Mouse (Mus musculus) layer of hippocampus, postnatal 14 days (tissue): ENCODE measurements around the gene Hoxa6. TPM values are rescaled to one million over a fixed set of nuclear protein-coding genes. Genes with fewer than 3 reads are reported as not detected.

Experiments
- DNase-seq, 2 experiments: peaks; one replicate each; pipeline ENCODE4 v3.0.0; 2021 to 2022; ENCODE audit warnings: low spot score in 2 of 2, mixed read lengths in 1 of 2
- total RNA-seq, 2 experiments: library from RNA; stranded (reverse); gene quantifications; 2 replicates each; pipeline ENCODE4 v1.2.3; 2021

The Hoxa6 gene
- total RNA-seq, 2 experiments from 2014 or later: not detected

DNA sequence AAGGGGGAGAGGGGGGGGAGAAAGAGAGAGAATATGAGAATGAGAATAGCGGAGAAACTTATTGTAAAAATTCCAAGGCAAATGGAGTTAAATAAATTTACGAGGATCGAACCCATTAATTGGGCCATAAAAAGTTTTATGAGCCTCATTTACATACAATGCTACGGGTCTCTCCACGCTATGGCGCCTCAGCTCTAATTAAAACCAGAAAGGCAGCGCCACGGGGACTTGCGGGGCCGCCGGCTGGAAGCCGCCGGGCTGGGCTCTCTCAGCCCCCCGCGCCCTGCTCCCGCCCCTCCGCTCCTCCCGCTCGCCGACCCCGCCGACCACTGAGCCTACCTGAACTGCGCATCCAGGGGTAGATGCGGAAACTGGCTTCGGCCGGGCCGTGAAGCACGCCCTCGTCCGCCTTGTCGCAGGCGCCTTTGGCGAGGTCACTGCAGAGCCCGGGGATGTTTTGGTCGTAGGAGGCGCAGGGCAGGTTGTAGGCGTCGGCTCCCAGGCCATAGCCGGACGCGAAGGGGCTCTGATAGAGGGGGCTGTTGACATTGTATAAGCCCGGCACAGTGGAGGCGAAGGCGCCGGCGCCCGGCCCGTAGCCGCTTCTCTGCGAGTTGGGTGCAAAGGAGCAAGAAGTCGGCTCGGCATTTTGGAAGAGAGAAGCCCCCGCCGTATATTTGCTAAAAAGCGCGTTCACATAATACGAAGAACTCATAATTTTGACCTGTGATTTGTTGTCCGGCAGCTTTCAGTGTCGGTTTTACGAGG lies 8.4 kb upstream of the Hoxa6 start:
- no peak for DNase-seq

DNA sequence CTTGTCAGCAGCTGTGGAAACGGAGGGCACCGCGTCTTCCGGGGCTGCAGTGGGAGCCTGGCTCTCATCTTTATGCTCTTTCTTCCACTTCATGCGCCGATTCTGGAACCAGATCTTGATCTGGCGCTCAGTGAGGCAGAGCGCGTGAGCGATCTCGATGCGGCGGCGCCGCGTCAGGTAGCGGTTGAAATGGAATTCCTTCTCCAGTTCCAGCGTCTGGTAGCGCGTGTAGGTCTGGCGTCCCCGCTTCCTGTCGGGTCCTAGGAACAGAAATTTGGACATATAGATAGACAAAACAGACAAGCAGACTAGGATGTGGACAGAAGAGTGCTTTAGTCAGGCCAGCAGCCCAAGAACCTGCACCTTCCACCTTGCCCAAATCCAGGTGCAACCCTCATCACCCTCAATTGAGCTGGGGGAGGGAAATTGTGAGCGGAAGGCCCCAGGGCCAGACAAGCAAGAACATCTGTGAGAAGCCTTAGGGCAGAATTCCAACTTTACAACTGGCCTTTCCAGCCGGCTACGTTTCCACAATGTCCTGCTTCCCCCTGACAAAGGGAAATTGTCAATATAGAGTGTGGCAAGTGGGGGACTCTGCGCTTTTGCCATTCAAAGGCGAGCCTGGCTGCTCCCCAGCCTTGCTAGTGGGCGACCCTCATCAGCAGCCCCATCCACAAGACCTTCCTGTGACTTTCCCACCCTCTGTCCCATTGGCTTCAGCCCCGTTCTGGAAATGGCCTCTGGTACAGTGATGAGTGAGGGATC lies 7.4 kb upstream of the Hoxa6 start:
- no peak for DNase-seq

DNA sequence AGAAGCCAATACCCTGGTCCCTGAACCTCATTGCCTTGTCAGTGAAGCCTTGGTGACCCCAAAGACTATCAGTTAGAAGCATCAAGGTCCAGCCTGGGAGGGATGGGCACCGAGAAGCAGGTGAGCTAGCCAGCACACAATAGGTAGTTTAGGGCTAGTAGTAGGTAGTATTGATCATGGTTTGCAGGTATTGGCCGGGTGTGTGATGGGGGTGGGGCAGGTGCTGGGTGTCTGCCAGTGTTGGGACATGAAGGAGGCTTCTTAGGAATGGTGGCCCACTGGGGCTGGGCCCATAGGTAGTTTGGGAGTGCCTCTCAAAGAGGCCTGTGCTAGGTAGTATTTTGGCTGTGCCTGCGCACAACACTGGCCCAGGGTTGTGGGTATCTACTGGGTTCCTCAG lies 6.5 kb upstream of the Hoxa6 start:
- no peak for DNase-seq

DNA sequence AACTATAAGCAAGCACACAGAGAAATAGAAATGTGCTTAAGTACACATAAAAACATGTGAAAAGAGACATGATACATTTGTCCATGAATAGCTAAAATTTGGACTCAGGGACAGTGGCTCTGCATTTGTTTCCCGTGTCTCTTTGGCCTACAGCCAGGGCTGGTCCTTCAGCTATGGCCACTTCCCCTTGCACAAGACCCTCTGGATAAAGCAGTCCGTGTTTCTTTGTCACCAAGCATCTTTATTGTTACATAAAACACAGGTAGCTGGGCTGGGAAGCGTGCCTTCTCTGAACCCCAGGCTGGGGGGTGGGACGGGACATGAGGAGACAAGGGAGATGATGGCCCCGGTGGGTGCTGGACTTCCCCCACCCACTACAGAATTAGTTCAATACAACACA lies 5.7 kb upstream of the Hoxa6 start:
- DNase-seq: no peak

DNA sequence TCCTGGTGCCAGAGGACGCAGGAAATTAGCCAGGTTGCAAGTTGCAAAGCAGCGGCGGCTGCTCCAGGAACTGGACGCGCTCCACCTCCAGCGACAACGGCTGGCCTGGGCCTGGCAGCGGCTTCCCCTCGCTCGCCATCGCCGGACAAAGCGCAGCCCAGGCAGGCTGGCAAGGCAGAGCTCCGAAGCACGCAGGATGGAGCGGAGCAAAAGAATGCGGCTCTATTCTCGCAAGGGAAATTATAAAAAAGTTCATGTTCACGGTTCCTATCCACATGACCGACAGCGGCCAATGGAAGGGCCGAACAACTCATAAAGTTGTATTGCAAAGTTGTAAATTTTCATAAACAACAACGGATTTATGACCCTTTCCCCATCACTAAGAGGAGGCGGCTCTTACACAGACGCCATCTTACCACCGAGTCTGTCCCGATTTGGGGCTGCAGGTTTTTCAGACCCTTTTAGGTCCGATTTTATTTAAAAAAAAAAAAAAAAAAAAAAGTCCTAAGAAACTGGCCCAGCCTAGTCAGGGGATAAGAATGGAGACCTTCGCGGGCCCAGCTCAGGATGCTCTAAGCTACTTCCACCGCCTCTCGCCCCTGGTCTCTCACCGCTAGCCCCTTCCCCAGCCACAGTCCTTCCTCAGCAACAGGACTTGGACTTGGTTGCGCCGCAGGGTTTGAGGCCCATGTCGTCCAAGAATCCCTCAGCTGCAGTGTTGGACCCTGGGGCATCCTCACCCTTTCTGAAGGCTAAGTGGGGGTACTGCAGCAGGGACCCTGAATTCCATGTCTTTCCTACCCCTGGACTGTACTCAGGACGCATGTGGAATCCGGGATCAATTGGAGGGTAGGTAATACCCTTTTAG lies 4.8 kb upstream of the Hoxa6 start, which contains the start of the genes Hoxa3 and Gm28308:
TSS of gene Hoxa3 (minus strand) at position 218 of the 868 bp plus-strand sequence.
TSS of gene Gm28308 (minus strand) at position 221 of the 868 bp plus-strand sequence.
- DNase-seq: no peak

DNA sequence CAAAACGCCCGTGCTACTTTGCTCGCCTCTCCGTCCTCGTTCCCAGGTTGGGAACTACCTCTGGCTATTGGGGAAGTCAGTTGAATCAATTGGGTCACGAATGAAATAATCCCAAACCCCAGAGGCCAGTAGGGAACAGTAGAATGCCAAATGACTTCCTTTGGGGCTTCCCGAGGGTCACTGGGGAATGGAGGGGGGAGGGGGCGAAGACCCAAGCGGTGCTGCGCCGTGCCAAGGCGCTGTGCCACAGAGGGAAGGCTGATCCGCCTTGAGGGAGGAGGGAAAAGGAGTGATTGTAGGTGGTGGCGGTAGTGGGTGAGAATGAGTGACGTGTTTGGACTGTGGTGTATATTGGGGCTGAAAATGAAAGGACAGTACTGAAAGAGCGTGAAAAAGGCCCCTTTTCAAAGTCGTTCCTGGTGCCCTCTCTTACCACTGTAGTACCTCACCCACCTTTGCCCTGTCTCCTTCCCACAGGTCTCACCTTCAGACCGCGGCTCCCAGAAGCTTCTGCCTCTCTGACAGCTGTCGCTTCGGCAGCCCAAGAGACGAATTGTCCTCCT lies 4.1 kb upstream of the Hoxa6 start:
- no peak for DNase-seq

DNA sequence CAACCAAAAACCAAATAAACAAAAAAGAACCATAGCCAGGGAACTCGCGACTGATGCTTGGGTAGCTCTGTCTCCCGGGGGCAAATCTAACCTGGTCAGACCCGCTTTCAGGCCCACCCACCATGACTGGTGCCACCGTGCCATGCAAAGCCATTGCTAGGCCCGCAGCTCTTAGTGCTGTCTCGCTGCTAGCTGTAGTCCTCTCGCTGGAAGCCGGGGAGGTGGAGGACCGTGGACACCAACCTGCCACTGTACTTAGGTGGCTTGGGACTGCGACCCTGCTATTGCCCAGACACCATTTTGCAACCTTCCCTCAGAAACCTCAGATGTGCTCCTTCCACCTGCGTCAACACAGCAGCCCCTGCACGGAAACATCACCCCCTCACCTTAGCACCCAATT lies 3.4 kb upstream of the Hoxa6 start:
- no peak for DNase-seq

DNA sequence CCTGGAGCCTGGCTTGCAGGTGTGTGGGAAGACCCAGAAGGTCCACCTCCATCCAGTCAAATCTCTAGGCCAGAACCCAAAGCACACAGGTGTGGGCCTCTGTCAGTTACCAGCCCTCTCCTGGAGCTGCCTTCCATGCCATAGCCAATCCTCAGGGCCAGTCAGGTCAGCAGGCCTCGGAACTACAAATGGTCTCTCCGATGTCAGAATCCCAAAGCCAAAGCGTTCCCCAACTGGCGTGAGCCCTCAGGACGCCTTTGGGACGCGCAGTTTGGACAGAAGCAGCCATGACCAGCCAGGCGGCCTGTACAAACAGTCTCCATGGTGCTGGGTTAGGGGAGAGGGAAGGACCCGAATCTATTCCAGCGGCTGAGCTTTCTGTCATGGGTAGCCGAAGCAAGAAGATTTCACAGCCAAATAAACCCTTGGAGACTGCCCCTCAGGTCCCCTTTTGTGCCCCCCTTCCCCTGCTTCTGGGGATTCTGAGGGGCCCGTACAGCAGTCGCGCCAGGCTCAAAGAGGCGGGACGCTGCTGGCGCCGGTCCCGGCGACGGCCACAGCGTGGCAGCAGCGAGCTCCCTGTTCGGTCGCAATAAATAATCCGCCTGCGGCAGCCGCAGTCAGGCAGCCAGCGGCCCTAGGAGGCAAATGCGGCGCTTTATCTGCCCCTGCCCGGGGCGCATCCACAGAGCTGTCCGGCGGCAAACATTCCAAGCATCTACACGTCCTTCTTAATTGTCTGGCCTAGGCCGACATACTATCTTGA lies 2.8 kb upstream of the Hoxa6 start:
- DNase-seq: peak in 1 of 2 experiments; percentile 60

DNA sequence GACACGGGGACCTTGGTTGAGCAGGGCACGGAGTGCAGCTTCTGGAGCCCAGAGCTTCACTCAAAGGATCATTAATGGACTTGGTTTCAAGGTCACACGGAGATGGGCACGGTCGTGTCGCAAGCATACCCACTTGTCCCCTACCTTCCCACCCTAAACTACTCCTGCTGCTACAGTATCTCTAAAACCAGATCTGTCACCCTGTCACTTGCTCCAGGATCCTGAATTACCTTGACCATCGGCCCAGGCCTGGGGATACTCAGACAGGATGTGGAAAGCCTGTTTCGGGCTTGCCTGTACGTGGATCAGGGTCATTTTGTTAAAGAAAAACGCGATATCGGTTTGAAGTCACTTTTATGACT lies 1.1 kb upstream of the Hoxa6 start:
- DNase-seq: no peak

DNA sequence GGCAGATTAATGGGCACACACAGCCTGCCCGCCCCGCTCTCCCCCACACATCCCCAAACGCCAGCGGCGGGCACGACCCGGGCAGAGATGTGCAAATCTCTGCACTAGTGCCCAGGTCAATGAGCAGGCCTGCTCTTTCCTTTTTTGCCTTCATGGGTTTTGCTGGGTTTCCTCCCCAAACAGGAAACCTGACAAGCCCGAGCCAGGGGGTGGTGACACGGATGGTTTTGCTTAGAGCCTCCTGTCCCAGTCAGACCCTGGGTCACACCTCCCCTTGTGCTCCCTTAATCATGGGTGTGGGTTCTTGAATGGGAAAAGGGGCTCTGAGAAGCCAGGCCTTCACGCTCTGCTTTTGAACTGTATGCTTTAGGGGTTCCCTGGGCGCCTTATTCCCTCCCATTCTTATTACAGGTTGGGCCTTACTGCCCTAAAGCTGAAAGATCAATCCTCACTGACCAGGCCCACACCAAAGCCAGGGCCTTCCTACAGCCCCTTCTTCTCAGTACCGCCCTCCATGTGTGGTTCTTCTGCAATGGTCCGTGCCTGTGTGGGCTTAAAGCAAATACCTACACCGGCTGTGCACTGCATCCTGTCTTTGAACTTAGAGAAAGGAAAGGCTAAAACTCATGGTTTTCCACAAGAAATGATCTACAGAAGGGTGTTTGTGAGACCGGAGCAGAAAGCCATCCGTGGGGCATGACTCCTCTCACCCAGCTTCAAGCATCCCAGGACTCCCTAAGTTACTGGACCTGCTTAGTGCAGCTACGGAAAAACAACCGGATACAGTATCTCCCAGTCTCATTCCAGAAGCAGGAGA lies 554 bp upstream of the Hoxa6 start:
- no peak for DNase-seq

DNA sequence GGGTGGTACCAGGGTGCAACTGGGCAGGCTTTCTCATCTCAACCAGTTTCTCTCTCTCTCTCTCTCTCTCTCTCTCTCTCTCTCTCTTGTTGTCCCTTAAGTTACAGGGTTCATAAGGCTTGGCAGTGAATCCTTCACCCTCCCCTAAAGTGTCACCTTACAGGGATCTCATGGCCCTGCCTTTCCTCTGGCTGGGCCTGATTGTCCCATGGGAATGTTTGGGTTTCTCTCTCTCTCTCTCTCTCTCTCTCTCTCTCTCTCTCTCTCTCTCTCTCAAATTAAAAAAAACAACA lies 892 bp downstream of the Hoxa6 start:
- no peak for DNase-seq

DNA sequence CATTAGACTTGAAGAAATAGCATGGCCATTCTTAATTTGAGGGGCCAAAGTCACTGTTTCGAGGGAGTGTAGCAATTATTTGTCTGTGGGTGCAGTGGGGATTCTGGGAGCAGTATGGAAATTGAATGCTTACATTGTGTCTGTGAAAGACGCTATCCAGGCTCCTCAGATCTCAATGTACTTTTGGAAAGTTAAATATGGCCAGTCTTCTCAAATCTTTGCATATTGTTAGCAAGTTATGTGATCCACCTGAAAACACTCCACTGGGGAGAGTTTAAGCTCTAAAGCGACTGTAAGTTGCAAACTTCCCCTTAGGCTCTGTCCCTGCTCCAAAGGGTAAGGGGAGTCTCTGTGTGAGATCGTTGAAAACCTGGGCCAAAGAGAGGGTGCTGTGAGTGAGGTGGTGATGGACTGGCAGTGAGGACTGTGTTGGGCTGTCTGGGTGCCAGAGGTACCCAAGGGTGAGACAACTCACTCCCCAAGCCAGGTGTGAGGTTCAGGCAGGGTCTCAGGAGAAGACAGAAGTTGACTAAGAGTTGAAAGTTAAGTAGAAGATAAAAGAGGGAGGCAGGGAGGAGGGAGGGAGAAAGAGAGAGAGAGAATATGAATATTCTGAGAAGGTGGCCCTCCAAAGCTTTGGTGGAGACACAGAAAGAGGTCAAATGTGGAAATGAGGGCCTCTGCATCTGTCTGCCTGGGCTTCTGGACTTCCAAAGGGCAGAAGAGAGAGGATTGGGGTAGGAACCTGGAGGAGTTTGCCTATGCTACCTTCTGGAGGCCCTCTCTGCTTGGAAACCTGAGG lies 1.4 kb downstream of the Hoxa6 start:
- no peak for DNase-seq

DNA sequence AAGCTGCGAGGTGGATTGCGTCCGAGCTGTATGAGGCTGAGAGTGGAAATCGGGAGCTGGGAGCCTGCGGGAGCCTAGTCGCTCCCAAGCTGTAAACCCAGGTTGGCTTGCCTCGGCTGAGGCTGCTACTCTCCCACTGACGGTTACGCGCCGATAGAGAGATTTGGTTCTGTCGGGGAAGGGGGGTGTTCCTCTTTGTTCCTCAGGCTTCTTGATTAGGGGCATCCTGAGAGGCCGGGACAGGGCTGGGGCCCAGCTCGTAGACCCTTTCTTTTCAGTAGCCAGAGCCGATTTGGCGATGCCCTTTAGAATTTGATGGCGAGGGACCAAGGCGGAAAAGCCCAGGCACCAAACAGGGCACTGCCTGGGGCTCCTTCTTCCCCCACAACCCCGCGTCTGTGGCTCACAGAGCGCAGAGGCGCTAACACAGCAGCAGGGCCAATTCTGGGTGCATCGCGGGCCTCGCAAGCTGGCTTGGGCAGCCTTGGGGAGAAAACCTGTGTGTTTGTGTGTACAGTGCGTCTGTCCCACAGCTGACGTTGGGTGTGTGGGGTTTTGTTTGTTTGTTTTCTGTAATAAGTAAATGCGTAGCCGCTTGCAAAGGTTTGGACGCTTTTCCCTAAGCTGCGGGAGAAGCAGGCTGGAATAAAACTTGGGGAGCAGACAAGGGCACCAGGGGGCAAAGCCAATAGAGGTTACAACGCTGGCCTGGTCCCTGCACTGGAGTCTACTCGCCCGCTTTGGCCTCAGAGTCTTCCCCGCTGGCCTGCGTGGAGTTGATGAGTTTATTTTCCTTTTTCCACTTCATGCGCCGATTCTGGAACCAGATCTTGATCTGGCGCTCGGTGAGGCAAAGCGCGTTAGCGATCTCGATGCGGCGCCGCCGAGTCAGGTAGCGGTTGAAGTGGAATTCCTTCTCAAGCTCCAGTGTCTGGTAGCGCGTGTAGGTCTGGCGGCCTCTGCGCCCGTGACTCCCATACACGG lies 2.6 kb downstream of the Hoxa6 start:
- DNase-seq: no peak

DNA sequence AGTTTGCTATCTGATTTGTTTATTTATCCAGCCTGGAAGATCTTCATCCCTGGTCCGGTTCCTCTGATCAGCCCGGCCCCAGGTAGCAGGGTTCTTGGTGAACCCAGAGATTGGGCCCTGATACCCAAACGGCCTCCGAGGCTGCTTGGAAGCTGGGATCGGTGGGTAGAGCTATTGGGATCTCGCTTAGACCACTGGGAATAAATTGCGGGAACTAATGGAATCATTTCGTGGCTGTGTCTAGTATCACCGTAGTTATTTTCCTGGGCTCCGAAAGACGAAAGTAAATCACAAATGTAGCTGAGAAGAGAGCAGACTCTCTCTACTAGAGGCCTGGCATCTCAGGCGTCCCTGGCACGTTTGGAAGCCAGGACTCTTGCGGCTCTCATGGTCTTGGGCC lies 3.3 kb downstream of the Hoxa6 start:
- DNase-seq: no peak

DNA sequence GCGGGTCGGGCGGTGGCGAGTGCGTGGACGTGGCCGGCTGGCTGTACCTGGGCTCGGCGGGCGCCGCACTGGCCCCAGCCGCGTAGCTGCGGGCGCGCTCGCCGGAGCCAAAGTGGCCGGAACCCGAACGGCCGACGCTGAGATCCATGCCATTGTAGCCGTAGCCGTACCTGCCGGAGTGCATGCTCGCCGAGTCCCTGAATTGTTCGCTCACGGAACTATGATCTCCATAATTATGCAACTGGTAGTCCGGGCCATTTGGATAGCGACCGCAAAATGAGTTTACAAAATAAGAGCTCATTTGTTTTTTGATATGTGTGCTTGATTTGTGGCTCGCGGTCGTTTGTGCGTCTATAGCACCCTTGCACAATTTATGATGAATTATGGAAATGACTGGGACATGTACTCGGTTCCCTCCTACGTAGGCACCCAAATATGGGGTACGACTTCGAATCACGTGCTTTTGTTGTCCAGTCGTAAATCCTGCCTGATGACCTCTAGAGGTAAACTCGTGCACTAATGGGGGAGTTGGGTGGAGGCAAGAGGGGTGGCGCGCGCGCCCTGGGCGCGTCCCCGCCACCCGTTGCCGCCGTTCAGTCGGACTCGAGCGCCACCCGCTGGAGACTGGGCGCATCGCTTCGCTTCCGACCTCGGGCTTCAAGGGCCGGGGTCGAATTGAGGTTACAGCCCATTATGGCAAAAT lies 4.3 kb downstream of the Hoxa6 start, which contains the start of gene Hoxa5:
TSS of gene Hoxa5 (minus strand) at position 538 of the 703 bp plus-strand sequence.
- DNase-seq: no peak

DNA sequence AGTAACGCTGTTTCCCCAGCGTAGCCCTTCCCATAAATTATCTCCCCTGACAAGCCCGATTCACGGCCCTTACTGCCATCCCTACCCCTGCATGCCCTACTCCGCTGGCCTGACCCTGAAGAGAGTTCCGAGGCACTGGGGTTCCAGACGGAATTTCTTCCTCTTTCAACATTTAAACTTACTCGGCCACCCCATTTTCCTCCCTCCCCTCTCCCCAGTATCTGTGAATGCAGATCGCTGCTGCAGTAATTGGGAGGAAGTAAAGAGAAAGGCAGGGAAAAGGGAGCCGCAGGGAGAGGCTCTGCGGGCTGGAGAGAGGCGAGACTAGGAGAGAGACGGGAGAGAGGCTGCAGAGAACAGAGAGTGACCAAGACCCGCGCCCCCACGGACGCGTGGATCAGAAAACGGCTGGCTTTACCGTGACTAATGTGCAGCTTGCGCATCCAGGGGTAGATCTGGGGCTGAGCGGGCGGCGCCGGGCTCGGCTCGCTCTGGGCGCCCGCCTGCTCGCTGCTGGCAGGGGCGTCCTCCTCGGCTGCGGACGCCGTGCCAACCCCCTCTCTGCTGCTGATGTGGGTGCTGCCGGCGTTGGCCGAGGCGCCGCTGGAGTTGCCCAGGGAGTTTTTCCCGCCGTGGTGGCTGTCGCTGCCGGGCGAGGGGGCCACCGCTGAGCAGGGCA lies 5.0 kb downstream of the Hoxa6 start:
- no peak for DNase-seq

DNA sequence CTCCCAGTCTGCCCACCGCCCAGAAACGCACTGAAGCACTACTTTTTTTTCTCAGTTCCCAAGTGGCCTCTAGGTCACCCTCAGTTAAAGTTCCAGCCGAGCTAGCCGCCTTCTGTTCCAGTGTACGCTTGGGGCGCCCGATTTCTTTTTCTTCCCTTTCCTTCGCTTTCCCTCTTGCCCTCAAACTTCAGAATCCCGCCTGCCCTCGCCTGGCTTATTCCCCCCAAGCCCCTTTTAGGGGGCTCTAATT lies 5.5 kb downstream of the Hoxa6 start:
- no peak for DNase-seq
